Mouse (Mus musculus): ENCODE results near the gene Rap1b. TPM values are rescaled to one million over a fixed set of nuclear protein-coding genes. Genes with fewer than 3 reads are reported as not detected.

Rap1b gene
- polyA plus RNA-seq, 1 experiment from 2014 or later: 132 TPM

GRCm38 (mm10) chr10:117848981-117849380 lies 3.1 kb upstream of the Rap1b start:
- Histone ChIP-seq H3K36me3 (ENCODE audit: control insufficient read depth, insufficient read depth) (no peaks in the 10 kb centered on the region), H3K4me3 (ENCODE audit: low read depth, low read length) (no peak overlapping the region), H3K27me3 (replicated peaks; ENCODE audit: control insufficient read depth, insufficient read depth, low read length) (no peaks in the 10 kb centered on the region), H3K4me1 (replicated peaks; ENCODE audit: control insufficient read depth, insufficient read depth, low read length) (0 out of 2 replicates have a peak, but pooled peaks cover 4% of the 10 kb centered on the region), H3K4me2 (replicated peaks; ENCODE audit: low read depth) (no peak overlapping the region), H3K9ac (ENCODE audit: low read depth, low read length) (no peak overlapping the region), H3K9me3 (ENCODE audit: control insufficient read depth) (no peaks in the 10 kb centered on the region), H3K27ac (ENCODE audit: low read depth, low read length) (no peak overlapping the region)
- TF ChIP-seq CTCF (IDR thresholded peaks at IDR 0.05; ENCODE audit: low read depth): no peak
- ATAC-seq: no peak
- 58% methylated on average over 3 of the region's 3 CpGs for WGBS

GRCm38 (mm10) chr10:117846796-117847195 lies 961 bp upstream of the Rap1b start:
- Histone ChIP-seq H3K27me3 (replicated peaks; ENCODE audit: control insufficient read depth, insufficient read depth, low read length) (no peaks in the 10 kb centered on the region), H3K4me2 (replicated peaks; ENCODE audit: low read depth) (peak overlapping the region; percentile 89; the same call in 1 of the 2 replicates), H3K27ac (ENCODE audit: low read depth, low read length) (no peak overlapping the region), H3K4me3 (ENCODE audit: low read depth, low read length) (peak overlapping the region; percentile 88; the same call in 1 of the 2 replicates), H3K4me1 (replicated peaks; ENCODE audit: control insufficient read depth, insufficient read depth, low read length) (0 out of 2 replicates have a peak, but pooled peaks cover 7% of the 10 kb centered on the region), H3K9ac (ENCODE audit: low read depth, low read length) (no peak overlapping the region), H3K36me3 (ENCODE audit: control insufficient read depth, insufficient read depth) (no peaks in the 10 kb centered on the region), H3K9me3 (ENCODE audit: control insufficient read depth) (no peaks in the 10 kb centered on the region)
- 76% methylated on average over 9 of the region's 9 CpGs for WGBS
- no peak for TF ChIP-seq CTCF (IDR thresholded peaks at IDR 0.05; ENCODE audit: low read depth)
- no peak for ATAC-seq

GRCm38 (mm10) chr10:117846260-117846632 lies 411 bp upstream of the Rap1b start:
- Histone ChIP-seq H3K27me3 (replicated peaks; ENCODE audit: control insufficient read depth, insufficient read depth, low read length) (no peaks in the 10 kb centered on the region), H3K9ac (ENCODE audit: low read depth, low read length) (peak overlapping the region; percentile 99), H3K9me3 (ENCODE audit: control insufficient read depth) (no peaks in the 10 kb centered on the region), H3K36me3 (ENCODE audit: control insufficient read depth, insufficient read depth) (no peaks in the 10 kb centered on the region), H3K4me3 (ENCODE audit: low read depth, low read length) (peak overlapping the region; percentile 88), H3K4me2 (replicated peaks; ENCODE audit: low read depth) (peak overlapping the region; percentile 89), H3K27ac (ENCODE audit: low read depth, low read length) (peak overlapping the region; percentile 100), H3K4me1 (replicated peaks; ENCODE audit: control insufficient read depth, insufficient read depth, low read length) (0 out of 2 replicates have a peak, but pooled peaks cover 7% of the 10 kb centered on the region)
- ATAC-seq: peak; percentile 28; the same call in 1 of the 2 replicates
- peak; percentile 32; the same call in 1 of the 2 replicates for TF ChIP-seq CTCF (IDR thresholded peaks at IDR 0.05; ENCODE audit: low read depth)
- under 1% methylated on average over 21 of the region's 21 CpGs for WGBS

- Histone ChIP-seq H3K9ac (ENCODE audit: low read depth, low read length) (peak overlapping the region; percentile 99), H3K4me3 (ENCODE audit: low read depth, low read length) (peak overlapping the region; percentile 88), H3K27me3 (replicated peaks; ENCODE audit: control insufficient read depth, insufficient read depth, low read length) (no peaks in the 10 kb centered on the region), H3K4me1 (replicated peaks; ENCODE audit: control insufficient read depth, insufficient read depth, low read length) (0 out of 2 replicates have a peak, but pooled peaks cover 7% of the 10 kb centered on the region), H3K36me3 (ENCODE audit: control insufficient read depth, insufficient read depth) (no peaks in the 10 kb centered on the region), H3K27ac (ENCODE audit: low read depth, low read length) (peak overlapping the region; percentile 100), H3K4me2 (replicated peaks; ENCODE audit: low read depth) (peak overlapping the region; percentile 89), H3K9me3 (ENCODE audit: control insufficient read depth) (no peaks in the 10 kb centered on the region)
- TF ChIP-seq CTCF (IDR thresholded peaks at IDR 0.05; ENCODE audit: low read depth): no peak
- under 1% methylated on average over 48 of the region's 52 CpGs for WGBS
- no peak; the same call in 1 of the 2 replicates for ATAC-seq
Observed at GRCm38 (mm10) chr10:117844782-117845596, 846 bp downstream of the Rap1b start.

GRCm38 (mm10) chr10:117844279-117844678 lies 1.6 kb downstream of the Rap1b start:
- Histone ChIP-seq H3K36me3 (ENCODE audit: control insufficient read depth, insufficient read depth) (no peaks in the 10 kb centered on the region), H3K4me1 (replicated peaks; ENCODE audit: control insufficient read depth, insufficient read depth, low read length) (0 out of 2 replicates have a peak, but pooled peaks cover 7% of the 10 kb centered on the region), H3K27ac (ENCODE audit: low read depth, low read length) (peak overlapping the region; percentile 100; the same call in 1 of the 2 replicates), H3K27me3 (replicated peaks; ENCODE audit: control insufficient read depth, insufficient read depth, low read length) (no peaks in the 10 kb centered on the region), H3K4me2 (replicated peaks; ENCODE audit: low read depth) (peak overlapping the region; percentile 89), H3K4me3 (ENCODE audit: low read depth, low read length) (peak overlapping the region; percentile 88), H3K9me3 (ENCODE audit: control insufficient read depth) (no peaks in the 10 kb centered on the region), H3K9ac (ENCODE audit: low read depth, low read length) (peak overlapping the region; percentile 99)
- 4% methylated on average over 5 of the region's 5 CpGs for WGBS
- no peak for ATAC-seq
- TF ChIP-seq CTCF (IDR thresholded peaks at IDR 0.05; ENCODE audit: low read depth): no peak

- Histone ChIP-seq H3K9ac (ENCODE audit: low read depth, low read length) (no peak overlapping the region), H3K27me3 (replicated peaks; ENCODE audit: control insufficient read depth, insufficient read depth, low read length) (no peaks in the 10 kb centered on the region), H3K9me3 (ENCODE audit: control insufficient read depth) (no peaks in the 10 kb centered on the region), H3K4me1 (replicated peaks; ENCODE audit: control insufficient read depth, insufficient read depth, low read length) (0 out of 2 replicates have a peak, but pooled peaks cover 7% of the 10 kb centered on the region), H3K4me3 (ENCODE audit: low read depth, low read length) (peak overlapping the region; percentile 88), H3K4me2 (replicated peaks; ENCODE audit: low read depth) (peak overlapping the region; percentile 89), H3K36me3 (ENCODE audit: control insufficient read depth, insufficient read depth) (no peaks in the 10 kb centered on the region), H3K27ac (ENCODE audit: low read depth, low read length) (no peak overlapping the region)
- ATAC-seq: no peak
- 32% methylated on average over 5 of the region's 5 CpGs for WGBS
- no peak for TF ChIP-seq CTCF (IDR thresholded peaks at IDR 0.05; ENCODE audit: low read depth)
Observed at GRCm38 (mm10) chr10:117843690-117844089, 2.1 kb downstream of the Rap1b start.

Data from intestine, postnatal 0 days (tissue).